Mouse (Mus musculus) spleen, adult 2 months (tissue): ENCODE results near the gene Foxk1. TPM values are rescaled to one million over a fixed set of nuclear protein-coding genes. Genes with fewer than 3 reads are reported as not detected.

ENCODE experiments used
- DNase-seq, 2 experiments: peaks; one replicate each; pipeline versions ENCODE4 v3.0.0 to v3.0.0-alpha.2; 2012 to 2021; ENCODE audit warnings: low spot score in 2 of 2, low read depth in 1 of 2
- H3K27ac ChIP-seq: fragments of 200-500 bp; 2 replicates; pipeline ENCODE4 v1.5.1; 2012; ENCODE audit warnings: low read length, inconsistent platforms; ENCODE audit not compliant: insufficient read depth
- H3K27me3 ChIP-seq: fragments of 200-500 bp; 2 replicates; pipeline ENCODE4 v1.6.1; 2012; ENCODE audit warnings: mild to moderate bottlenecking, moderate library complexity, low read length, inconsistent platforms; ENCODE audit not compliant: control insufficient read depth, insufficient read depth
- H3K36me3 ChIP-seq: fragments of 200-500 bp; 2 replicates; pipeline ENCODE4 v1.6.1; 2012; ENCODE audit warnings: mild to moderate bottlenecking, low read length, inconsistent platforms; ENCODE audit not compliant: control insufficient read depth, insufficient read depth
- H3K4me1 ChIP-seq: fragments of 200-500 bp; 2 replicates; pipeline ENCODE4 v1.6.1; 2011; ENCODE audit warnings: inconsistent platforms; ENCODE audit not compliant: control insufficient read depth, insufficient read depth, insufficient read length
- H3K4me3 ChIP-seq: fragments of 200-500 bp; 2 replicates; pipeline ENCODE4 v1.5.1; 2011; ENCODE audit warnings: mild to moderate bottlenecking, inconsistent platforms; ENCODE audit not compliant: insufficient read depth, insufficient read length; ENCODE audit errors: extremely low read depth
- CTCF ChIP-seq: fragments of 200-500 bp; IDR thresholded peaks from 2 replicates; pipeline ENCODE4 v1.5.1; 2011; ENCODE audit warnings: mild to moderate bottlenecking, inconsistent platforms; ENCODE audit not compliant: insufficient read depth, insufficient read length, insufficient replicate concordance; ENCODE audit errors: extremely low read depth
- POLR2A ChIP-seq: fragments of 200-500 bp; IDR thresholded peaks from 2 replicates; pipeline ENCODE4 v1.6.1; 2011; ENCODE audit warnings: low read depth, low read length, inconsistent platforms
- WGBS: fragments of 180-500 bp; shearing (Covaris S2); methylation state at CpG from one replicate; pipeline ENCODE4 v1.1.7; 2018; 5-methylcytosine and 5-hydroxymethylcytosine counted together
- polyA plus RNA-seq: library from polyadenylated mRNA; depleted of rRNA; stranded (reverse); fragments of >200 nt; gene quantifications from 2 replicates; pipeline ENCODE4 v1.2.3, GENCODE M21; 2012; rRNA removed

Gene Foxk1
- polyA plus RNA-seq = 39.2 and 133 TPM in 2 replicates

DNA sequence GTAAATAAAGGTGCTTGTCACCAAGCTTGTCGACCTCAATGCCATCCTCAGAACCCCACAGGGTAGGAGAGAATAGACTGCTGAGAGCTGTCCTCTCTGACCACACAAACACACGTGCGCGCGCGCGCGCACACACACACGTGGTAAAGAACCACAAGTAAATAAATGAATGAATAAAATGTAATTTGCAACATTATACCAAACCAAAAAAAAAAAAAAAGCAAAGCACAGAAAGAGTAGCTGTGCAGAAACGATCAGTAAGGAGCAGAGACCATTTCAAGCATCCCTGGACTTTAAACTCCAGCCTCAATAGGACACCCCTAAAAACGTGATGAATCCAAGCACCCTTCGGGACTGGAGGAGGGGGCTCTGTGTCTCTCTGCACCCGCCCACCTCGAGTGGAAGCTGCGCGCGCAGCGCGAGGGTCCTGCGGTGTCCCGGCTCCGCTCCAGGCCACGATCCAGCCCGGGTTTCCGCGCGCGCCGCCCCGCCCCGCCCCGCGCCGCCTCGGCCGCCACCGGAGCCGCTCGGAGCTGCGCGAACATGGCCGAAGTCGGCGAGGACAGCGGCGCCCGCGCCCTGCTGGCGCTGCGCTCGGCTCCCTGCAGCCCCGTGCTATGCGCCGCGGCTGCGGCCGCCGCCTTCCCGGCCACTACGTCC, at the start of gene Foxk1:
Gene Foxk1 (plus strand): TSS at position 517 of the 660 bp plus-strand sequence.
- TF ChIP-seq POLR2A (peak; percentile 23; the same call in 1 of the 2 replicates), CTCF (no peak)
- peak; percentile 34 to 88 for DNase-seq

DNA sequence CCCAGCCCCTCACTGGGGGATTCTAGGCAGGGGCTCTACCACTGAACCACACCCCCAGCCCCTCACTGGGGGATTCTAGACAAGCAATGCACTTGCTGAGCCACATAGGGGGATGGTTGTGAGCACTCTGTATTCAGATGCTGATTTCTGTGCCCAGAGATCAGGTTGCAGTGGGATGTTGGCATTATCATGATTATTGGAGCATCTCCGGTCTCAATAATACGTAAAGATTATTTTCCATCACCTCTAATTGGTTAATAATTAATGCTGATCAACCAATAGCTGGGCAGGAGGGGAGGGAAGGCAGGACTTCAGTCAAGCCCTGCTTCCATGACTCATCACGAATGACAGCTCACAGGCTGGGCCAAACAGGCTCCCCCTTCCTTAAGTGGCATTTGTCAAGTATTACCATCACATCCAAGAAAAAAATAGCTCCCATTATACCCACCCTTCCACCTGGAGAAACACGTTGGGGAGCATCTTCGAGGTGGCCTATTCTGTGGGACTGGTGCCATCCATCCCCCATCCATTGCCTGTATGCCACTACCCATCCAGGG, 48.9 kb upstream of the Foxk1 start:
- Histone ChIP-seq H3K27me3 (no peaks in the 10 kb centered on the region), H3K27ac (no peak overlapping the region), H3K36me3 (no peaks in the 10 kb centered on the region), H3K4me3 (no peak overlapping the region), H3K4me1 (no peaks in the 10 kb centered on the region)
- 85% methylated on average over 5 of the region's 5 CpGs for WGBS
- DNase-seq = no peak
- TF ChIP-seq POLR2A (no peak), CTCF (no peak)

More for the DNA sequence above, at the start of gene Foxk1:
- Histone ChIP-seq H3K36me3 (no peaks in the 10 kb centered on the region), H3K4me3 (peak within 1 kb of the TSS; percentile 93), H3K27me3 (no peaks in the 10 kb centered on the region), H3K4me1 (peaks cover 22% of the 10 kb centered on the region; the same call in 1 of the 2 replicates), H3K27ac (peak within 1 kb of the TSS; percentile 81)
- under 1% methylated on average over 48 of the region's 60 CpGs for WGBS

DNA sequence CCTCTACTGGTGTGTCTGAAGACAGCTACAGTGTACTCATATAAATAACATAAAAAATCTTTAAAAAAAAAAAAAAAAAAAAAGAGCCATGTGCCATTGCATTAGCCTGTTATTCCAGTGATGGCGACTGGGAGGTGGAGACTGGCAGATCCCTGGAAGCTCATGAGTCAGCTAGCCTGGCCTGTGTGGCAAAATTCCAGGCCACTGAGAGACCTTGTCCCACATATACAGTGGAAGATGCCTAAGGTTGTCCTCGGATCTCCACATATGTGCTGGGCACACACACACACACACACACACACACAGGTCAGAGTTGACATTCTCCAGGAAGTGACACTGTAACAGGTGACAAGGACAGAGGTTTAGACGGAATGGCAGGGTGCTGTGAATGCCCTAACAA, 46.2 kb upstream of the Foxk1 start:
- Histone ChIP-seq H3K36me3 (no peaks in the 10 kb centered on the region), H3K27ac (no peak overlapping the region), H3K4me3 (no peak overlapping the region), H3K27me3 (no peaks in the 10 kb centered on the region), H3K4me1 (no peaks in the 10 kb centered on the region)
- no peak for TF ChIP-seq POLR2A
- TF ChIP-seq CTCF = no peak
- WGBS = 84% methylated on average over 3 of the region's 3 CpGs
- no peak for DNase-seq

DNA sequence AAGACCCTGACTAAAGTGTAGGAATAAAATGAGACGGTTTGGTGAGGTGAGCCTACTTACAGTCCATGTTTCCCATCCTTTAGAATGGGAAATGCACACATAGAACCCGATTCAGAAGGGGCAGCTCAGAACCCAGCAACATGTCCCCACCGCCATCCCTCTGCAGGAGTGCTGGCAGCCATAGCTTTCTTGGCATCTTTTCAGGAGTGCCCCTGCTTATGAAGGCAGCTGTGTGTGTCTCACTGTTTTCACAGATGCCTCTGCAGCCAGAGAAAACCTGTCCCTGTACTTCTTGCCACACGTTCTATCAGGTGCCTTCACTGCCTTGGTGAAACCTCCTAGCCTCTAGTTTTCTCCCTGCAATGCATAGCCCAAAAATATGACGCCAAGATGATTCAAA, 40.1 kb upstream of the Foxk1 start:
- TF ChIP-seq CTCF = no peak
- no peak for TF ChIP-seq POLR2A
- Histone ChIP-seq H3K27me3 (no peaks in the 10 kb centered on the region), H3K4me1 (no peaks in the 10 kb centered on the region), H3K36me3 (no peaks in the 10 kb centered on the region), H3K4me3 (no peak overlapping the region), H3K27ac (no peak overlapping the region)
- no peak for DNase-seq
- WGBS = 68% methylated on average over 5 of the region's 5 CpGs

GRCm38 (mm10) chr5:142362894-142363293, 38.4 kb upstream of the Foxk1 start:
- H3K27me3 ChIP-seq = no peaks in the 10 kb centered on the region
- WGBS = 84% methylated on average over 3 of the region's 3 CpGs
- H3K36me3 ChIP-seq = no peaks in the 10 kb centered on the region
- peaks cover 4% of the 10 kb centered on the region; the same call in 1 of the 2 replicates for H3K4me1 ChIP-seq
- TF ChIP-seq CTCF = no peak
- TF ChIP-seq POLR2A = no peak
- H3K4me3 ChIP-seq = no peak overlapping the region
- DNase-seq = no peak
- H3K27ac ChIP-seq = no peak overlapping the region

GRCm38 (mm10) chr5:142364095-142364494, 37.2 kb upstream of the Foxk1 start:
- Histone ChIP-seq H3K4me3 (no peak overlapping the region), H3K4me1 (peaks cover 4% of the 10 kb centered on the region; the same call in 1 of the 2 replicates), H3K36me3 (no peaks in the 10 kb centered on the region), H3K27ac (no peak overlapping the region), H3K27me3 (no peaks in the 10 kb centered on the region)
- WGBS = 82% methylated on average over 5 of the region's 5 CpGs
- no peak for DNase-seq
- TF ChIP-seq CTCF (no peak), POLR2A (no peak)
